Mouse (Mus musculus) ES-Bruce4 (cell line): ENCODE data around the gene Uba2.

Experiments used
- CTCF ChIP-seq: IDR thresholded peaks from one replicate; pipeline ENCODE4 v1.8.1; 2011; ENCODE audit warnings: low read depth, low read length
- POLR2A ChIP-seq: IDR thresholded peaks from one replicate; pipeline ENCODE4 v1.8.1; 2011; ENCODE audit warnings: low read length; ENCODE audit not compliant: insufficient read depth

DNA sequence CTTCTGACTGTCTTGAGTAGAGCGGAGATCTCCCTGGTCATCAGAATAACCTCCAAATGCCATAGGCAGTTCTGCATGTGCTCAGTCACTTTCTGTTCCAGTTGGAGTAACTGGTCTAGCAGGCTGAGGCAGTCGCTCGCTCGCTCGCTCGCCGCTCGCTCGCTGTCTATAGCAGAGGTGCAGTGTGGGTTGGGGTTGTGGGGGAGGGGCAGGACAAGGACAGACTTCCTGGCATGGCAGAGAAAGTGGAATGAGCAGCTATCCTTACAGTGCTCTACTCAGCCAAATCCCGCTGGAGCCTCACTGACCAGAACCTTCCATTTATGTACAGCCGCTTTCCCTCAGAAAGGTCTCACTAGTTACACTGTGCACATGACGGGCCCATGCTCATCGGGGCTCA is 14.0 kb upstream of the Uba2 start:
- no peak for TF ChIP-seq CTCF
- TF ChIP-seq POLR2A, result no peak
